Mouse (Mus musculus) midbrain, embryonic 13.5 days (tissue): ENCODE data around the gene Emb. TPM values are rescaled to one million over a fixed set of nuclear protein-coding genes. Genes with fewer than 3 reads are reported as not detected.

Experiments
- ATAC-seq: fragments of 200-750 bp; cut with Nextera tagmentation; 2 replicates; pipeline ENCODE4 v1.8.0; 2017; ENCODE audit warnings: mild to moderate bottlenecking, moderate TSS enrichment, moderate library complexity
- H3K27ac ChIP-seq: fragments of 300-500 bp; sonication (generic); 2 replicates; pipeline ENCODE4 v1.5.1; 2015; ENCODE audit warnings: inconsistent platforms, mild to moderate bottlenecking, moderate library complexity
- H3K27me3 ChIP-seq: fragments of 300-500 bp; sonication (generic); 2 replicates; pipeline ENCODE4 v1.6.1; 2015; ENCODE audit warnings: mild to moderate bottlenecking, inconsistent platforms
- H3K36me3 ChIP-seq: fragments of 300-500 bp; sonication (generic); 2 replicates; pipeline ENCODE4 v1.6.1; 2015; ENCODE audit warnings: mild to moderate bottlenecking, inconsistent platforms
- H3K4me1 ChIP-seq: fragments of 300-500 bp; sonication (generic); replicated peaks from 2 replicates; pipeline ENCODE4 v1.6.1; 2015; ENCODE audit warnings: inconsistent platforms
- H3K4me2 ChIP-seq: fragments of 300-500 bp; sonication (generic); replicated peaks from 2 replicates; pipeline ENCODE4 v1.6.1; 2015; ENCODE audit warnings: moderate library complexity, mild to moderate bottlenecking, inconsistent platforms
- H3K4me3 ChIP-seq: fragments of 300-500 bp; sonication (generic); replicated peaks from 2 replicates; pipeline ENCODE4 v1.5.1; 2015; ENCODE audit warnings: mild to moderate bottlenecking, inconsistent platforms
- H3K9ac ChIP-seq: fragments of 300-500 bp; sonication (generic); replicated peaks from 2 replicates; pipeline ENCODE4 v1.6.1; 2015; ENCODE audit warnings: mild to moderate bottlenecking, inconsistent platforms
- H3K9me3 ChIP-seq: fragments of 300-500 bp; sonication (generic); 2 replicates; pipeline ENCODE4 v1.6.1; 2016; ENCODE audit warnings: mild to moderate bottlenecking, inconsistent platforms
- WGBS: fragments of 180-500 bp; shearing (Covaris S2); methylation state at CpG from one replicate; pipeline ENCODE4 v1.1.7; 2015; 5-methylcytosine and 5-hydroxymethylcytosine counted together
- polyA plus RNA-seq: library from polyadenylated mRNA; unstranded; fragments of >200 nt; fragmentation: Nextera tagmentation; extraction: Ambion mirVana; gene quantifications from 2 replicates; pipeline ENCODE4 v1.2.1, GENCODE M21; 2015

The Emb gene
- polyA plus RNA-seq, 1 experiment from 2014 or later, result 13.4 TPM

DNA sequence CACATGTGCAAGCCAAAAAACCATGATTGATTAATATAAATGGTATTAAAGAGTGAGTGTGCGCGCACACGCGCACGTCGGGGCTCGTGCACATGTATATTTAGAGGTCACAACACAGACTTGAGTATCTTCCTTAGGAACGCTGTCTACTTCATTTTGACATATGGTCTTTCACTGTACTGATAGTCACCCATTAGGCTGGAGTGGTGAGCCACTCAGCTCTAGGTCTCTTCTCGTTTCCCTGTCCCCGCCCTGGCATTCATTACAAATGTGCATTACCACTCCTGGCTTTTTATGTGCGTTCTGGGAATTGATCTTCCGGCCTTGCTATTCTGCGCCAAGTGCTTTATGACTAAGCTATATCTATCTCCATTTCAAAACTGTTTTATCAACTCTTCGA, 59.6 kb downstream of the Emb start:
- no peaks in the 10 kb centered on the region for H3K27me3 ChIP-seq
- H3K9ac ChIP-seq, result no peak overlapping the region
- no peak for ATAC-seq
- H3K4me1 ChIP-seq, result no peaks in the 10 kb centered on the region
- 97% methylated on average over 14 of the region's 14 CpGs for WGBS
- H3K9me3 ChIP-seq, result no peaks in the 10 kb centered on the region
- H3K27ac ChIP-seq, result no peak overlapping the region
- no peak overlapping the region for H3K4me2 ChIP-seq
- H3K4me3 ChIP-seq, result no peak overlapping the region
- peaks cover 7% of the 10 kb centered on the region; the same call in 1 of the 2 replicates for H3K36me3 ChIP-seq

DNA sequence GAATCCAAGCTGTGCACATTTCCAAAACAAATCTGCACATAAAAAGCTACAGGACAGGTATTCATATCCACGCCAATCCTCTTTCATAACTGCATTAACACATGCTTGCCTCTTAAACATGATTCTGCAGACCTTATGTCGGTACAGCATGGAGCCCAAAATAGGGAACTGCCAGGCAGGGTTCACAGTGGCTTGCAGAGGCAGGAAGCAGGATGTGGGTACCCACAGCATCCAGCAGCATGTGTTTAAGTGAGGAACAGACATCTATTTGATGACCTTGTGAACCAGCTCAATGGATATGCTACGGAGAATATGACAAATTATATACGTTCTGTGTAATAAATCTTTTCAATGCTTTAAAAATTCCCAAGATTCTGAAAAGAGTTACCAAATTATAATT, 75.7 kb downstream of the Emb start:
- no peaks in the 10 kb centered on the region for H3K9me3 ChIP-seq
- no peak for ATAC-seq
- H3K4me3 ChIP-seq, result no peak overlapping the region
- no peak overlapping the region for H3K27ac ChIP-seq
- WGBS, result 89% methylated on average over 4 of the region's 4 CpGs
- no peaks in the 10 kb centered on the region for H3K27me3 ChIP-seq
- no peaks in the 10 kb centered on the region for H3K4me1 ChIP-seq
- H3K4me2 ChIP-seq, result no peak overlapping the region
- H3K36me3 ChIP-seq, result no peaks in the 10 kb centered on the region
- no peak overlapping the region for H3K9ac ChIP-seq

DNA sequence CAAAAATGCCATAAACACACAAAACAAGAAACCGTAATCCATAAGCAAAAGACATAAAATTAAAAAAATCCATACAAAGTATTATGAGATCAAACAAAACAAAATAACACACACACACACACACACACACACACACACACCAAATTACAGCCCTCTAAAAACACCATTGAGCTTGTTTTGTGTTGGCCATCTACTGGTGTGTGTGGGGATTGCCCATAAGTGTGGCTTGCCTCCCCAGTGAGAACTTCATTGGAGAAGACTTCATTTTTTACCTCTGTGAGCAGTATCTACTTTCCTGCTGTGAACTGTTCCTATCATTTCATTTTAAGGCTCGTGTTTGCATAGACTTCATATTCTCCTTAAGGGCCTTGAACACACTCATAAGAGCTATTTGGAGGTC, 78.6 kb downstream of the Emb start:
- H3K9ac ChIP-seq, result no peak overlapping the region
- no peak overlapping the region for H3K27ac ChIP-seq
- no peak overlapping the region for H3K4me2 ChIP-seq
- 0 out of 2 replicates have a peak, but pooled peaks cover 3% of the 10 kb centered on the region for H3K4me1 ChIP-seq
- no peaks in the 10 kb centered on the region for H3K9me3 ChIP-seq
- H3K27me3 ChIP-seq, result no peaks in the 10 kb centered on the region
- no peaks in the 10 kb centered on the region for H3K36me3 ChIP-seq
- no peak for ATAC-seq
- no peak overlapping the region for H3K4me3 ChIP-seq
- WGBS, result 91% methylated on average over 2 of the region's 2 CpGs

DNA sequence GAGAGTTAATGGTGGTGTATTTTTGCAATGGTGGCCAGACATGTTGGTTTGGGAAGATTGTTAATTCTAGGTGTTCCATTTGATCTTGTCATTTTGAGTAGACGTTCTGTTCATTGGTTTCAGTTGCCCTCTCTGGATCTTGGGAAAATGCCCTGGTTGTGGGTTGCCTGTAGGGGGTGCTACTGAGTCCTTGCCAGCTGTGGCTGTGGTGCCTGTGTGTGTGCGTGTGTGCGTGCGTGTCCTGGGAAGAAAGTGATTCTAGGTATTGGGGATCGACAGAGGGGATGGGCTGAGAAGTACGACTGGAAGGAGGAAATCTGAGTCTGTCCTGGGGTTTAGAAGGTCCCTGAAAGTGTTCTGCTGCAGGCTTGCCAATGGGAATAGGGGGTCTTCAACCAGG, 79.1 kb downstream of the Emb start:
- no peak overlapping the region for H3K4me2 ChIP-seq
- H3K9me3 ChIP-seq, result no peaks in the 10 kb centered on the region
- 89% methylated on average over 6 of the region's 6 CpGs for WGBS
- 0 out of 2 replicates have a peak, but pooled peaks cover 3% of the 10 kb centered on the region for H3K4me1 ChIP-seq
- H3K36me3 ChIP-seq, result no peaks in the 10 kb centered on the region
- no peaks in the 10 kb centered on the region for H3K27me3 ChIP-seq
- no peak overlapping the region for H3K4me3 ChIP-seq
- no peak for ATAC-seq
- no peak overlapping the region for H3K27ac ChIP-seq
- no peak overlapping the region for H3K9ac ChIP-seq

DNA sequence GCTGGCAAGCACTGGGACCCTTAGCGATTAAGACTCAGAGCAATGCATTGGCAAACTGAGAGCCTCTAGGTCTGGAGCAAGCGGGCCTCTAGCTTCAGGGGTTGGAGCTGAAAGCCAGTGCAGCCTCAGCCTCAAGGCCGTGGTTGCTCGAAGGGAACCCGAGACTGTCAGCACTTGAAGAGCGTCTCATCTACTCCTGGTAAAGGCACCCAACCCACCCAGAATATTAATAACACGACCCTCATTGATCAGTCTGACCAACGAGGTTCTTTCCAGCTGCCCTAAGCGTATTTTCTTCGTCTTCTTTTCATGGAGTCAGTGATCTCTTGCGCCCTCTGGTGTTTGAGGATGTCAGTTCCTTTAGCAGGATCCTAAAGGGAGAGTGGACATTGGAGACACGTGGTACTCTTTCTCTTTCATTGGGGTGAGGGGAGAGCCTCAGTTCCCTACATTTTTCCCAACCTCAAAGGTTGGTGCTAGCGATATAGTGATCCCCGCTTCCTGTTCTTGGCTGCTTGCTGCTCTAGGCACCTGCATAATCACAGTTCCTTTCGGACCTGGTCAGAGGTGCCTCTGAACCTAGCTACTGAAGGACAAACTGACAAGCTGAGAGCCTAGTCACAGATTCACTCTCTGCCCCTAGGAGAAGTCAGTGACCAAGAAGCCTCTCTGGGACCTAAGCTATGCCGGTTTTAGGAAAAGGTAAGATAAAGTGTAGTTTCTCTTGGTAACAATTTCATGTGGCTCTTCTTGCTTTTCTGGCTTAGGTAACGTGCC, 81.3 kb downstream of the Emb start:
- ATAC-seq, result peak; percentile 86
- Histone ChIP-seq H3K9ac (no peak overlapping the region), H3K9me3 (no peaks in the 10 kb centered on the region), H3K4me3 (no peak overlapping the region), H3K27me3 (no peaks in the 10 kb centered on the region), H3K4me1 (0 out of 2 replicates have a peak, but pooled peaks cover 3% of the 10 kb centered on the region), H3K27ac (no peak overlapping the region), H3K36me3 (no peaks in the 10 kb centered on the region), H3K4me2 (peak overlapping the region; percentile 34)
- WGBS, result 33% methylated on average over 17 of the region's 17 CpGs

DNA sequence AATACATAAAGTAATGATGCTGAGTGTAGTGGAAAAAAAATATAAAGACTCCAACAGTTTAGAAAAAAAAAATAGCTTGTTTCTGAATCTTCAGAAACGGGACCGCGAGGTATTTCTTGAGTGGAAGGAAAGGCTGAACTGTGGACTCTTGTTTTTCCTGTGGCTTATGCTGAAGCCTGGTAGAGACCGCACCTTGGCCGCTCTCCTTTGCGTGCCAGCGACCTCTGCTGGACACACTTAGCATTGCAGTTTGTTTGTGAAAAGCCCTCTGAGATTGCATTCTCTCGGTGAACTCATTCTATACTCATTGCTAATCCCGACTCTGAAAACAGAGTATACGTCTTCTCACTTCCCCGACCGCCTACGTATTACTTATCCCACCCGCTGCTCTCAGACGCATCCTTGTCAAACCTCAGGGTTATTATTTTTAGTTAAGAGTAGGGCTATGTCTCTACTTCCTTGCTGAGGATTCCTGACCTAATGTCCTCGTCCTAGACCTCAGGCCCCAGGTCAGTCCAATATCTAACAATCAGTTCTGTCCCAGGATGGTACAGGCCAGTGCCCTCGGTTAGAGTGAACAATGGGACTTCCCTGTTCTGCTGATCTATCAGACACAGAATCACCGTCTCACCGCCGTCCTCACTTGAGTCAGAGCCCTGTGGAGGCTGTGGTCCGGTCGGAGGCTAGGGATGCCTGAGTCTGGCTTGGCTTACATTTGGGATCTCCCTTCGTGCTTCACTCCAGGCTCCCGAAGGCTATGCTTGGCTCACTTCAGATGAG, 103.3 kb downstream of the Emb start:
- no peaks in the 10 kb centered on the region for H3K27me3 ChIP-seq
- H3K36me3 ChIP-seq, result no peaks in the 10 kb centered on the region
- H3K4me2 ChIP-seq, result peak overlapping the region; percentile 31
- ATAC-seq, result peak; percentile 84
- 0 out of 2 replicates have a peak, but pooled peaks cover 2% of the 10 kb centered on the region for H3K4me1 ChIP-seq
- no peak overlapping the region for H3K27ac ChIP-seq
- 30% methylated on average over 24 of the region's 24 CpGs for WGBS
- H3K9ac ChIP-seq, result 0 out of 2 replicates have a peak overlapping the region, but pooled peaks have one; percentile 2
- H3K9me3 ChIP-seq, result no peaks in the 10 kb centered on the region
- no peak overlapping the region for H3K4me3 ChIP-seq

Other genes starting within 250 kb of the Emb start
- gene Parp8, start 183.0 kb upstream of the Emb start, polyA plus RNA-seq, result 21.2 and 22.0 TPM in 2 replicates
- gene Gm17509, start 12.5 kb downstream of the Emb start, polyA plus RNA-seq, result 0.68 and 0.71 TPM in 2 replicates